Mouse (Mus musculus) left cerebral cortex, adult 8-10 months (tissue): ENCODE measurements around the gene Pkn2. TPM values are rescaled to one million over a fixed set of nuclear protein-coding genes. Genes with fewer than 3 reads are reported as not detected.

Source experiments
- DNase-seq, 2 experiments: peaks; one replicate each; pipeline ENCODE4 v3.0.0; 2022; ENCODE audit warnings: low spot score in 2 of 2
- total RNA-seq, 4 experiments: library from RNA; stranded (reverse); gene quantifications; 2 replicates each; pipeline ENCODE4 v1.2.4; 2022

Gene Pkn2
- total RNA-seq, 4 experiments from 2014 or later: 29.0 to 35.1 (median 32.8) TPM

GRCm38 (mm10) chr3:142834024-142834423, 47.8 kb downstream of the Pkn2 start:
- DNase-seq: no peak

DNA sequence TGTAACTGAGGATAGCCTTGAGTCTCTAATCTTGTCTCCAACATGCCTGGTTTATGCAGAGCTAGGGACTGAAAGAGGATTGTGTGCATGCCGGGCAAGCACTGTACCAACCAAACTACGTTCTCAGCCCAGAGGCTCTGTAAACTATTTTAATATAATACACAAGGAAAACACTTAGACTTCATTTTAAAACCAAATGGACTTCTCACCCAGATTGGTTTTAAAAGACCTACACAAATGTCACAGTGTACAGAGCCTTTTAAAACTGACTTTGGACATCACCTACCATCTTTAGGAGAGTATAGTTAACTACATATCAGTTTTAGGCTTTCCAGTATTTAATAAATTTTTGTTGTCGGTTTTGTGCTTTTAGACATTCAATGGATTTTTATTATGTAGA, 48.9 kb downstream of the Pkn2 start:
- DNase-seq: no peak

DNA sequence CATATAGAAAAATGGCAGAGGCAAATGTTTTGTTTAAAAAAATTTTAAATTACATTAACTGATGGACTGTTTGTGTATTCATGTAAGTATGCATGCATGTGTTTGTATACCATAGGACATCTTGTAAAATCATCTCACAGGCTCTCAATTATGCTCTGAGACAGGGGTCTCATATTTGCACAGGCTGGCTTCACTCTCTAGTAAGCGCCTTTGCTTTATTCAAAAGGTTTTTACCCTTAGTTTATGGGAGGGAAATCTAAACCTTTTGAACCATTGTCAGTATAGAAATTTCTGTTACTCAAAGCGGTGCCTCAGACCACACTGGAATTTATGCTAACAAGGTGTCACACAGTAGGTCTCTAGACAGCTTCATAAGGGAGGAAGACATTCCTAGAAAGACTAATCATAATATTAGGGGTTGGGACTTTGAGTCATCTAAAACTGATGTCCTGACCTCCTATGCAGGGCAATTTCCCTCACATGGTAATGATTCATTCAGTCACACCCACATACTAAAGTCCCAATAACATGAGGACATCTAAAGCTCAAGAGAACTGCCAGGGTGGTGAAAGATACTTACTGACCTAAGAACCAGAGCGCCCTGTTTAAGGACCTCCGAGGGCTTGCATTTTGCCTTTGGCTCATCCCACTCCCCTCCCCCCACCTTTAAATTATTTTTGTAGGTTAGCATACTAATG, 55.2 kb downstream of the Pkn2 start:
- DNase-seq: no peak

DNA sequence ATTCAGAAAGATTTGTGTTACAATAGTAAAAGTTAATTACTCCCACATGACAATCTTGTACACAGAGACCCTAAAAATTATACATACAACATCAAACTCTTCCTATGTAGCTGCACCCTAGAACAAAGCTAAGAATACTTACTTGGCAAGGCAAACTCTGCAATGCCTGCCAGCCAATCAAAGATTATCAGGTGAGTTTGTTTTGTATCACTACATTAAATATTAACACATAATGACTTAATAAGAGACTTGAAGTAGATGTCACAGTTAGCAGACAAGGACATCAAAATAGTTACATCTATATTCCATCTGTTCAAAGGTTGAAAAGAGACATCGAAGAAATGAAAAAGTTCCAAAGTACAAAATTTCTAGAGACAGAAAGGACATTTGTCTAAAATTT, 58.2 kb downstream of the Pkn2 start:
- no peak for DNase-seq

- no peak for DNase-seq
Observed at GRCm38 (mm10) chr3:142817506-142817905, 64.3 kb downstream of the Pkn2 start.

DNA sequence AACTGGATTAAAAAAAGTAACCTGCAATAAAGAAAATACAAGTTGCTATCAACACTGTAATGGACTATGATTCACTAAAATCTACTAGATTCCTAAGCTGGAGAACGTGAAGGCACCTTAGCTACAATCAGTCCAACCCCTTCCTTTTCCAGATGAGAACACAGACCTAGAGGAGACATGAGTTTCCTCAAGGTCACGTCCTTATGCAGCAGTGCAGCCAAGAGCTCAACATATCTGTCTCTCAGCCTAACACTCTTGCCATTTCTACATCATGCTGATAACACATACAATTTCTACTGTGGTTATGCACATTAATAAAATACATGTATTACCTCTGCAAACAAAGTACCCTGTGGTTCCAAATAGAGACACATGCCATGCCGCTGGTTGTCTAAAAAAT, 70.2 kb downstream of the Pkn2 start:
- no peak for DNase-seq

DNA sequence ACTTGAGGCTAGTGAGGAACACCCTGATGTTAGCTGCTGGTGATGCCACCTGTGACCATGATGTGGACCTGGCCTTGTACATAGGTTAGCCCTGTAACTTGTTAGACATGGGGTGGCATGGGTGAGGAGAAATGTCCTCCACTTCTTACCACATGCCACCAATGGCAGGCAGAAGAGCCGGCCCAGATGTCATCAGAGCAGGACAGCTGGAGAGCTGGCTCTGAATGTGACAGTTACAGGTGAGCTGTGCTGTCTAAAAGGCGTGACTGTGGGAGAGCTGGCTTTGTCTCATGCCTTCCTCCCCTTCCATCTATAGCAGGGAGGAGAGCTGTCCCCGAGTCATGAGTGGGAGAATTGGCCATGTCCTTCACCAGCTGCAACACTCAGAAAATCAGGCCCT, 86.2 kb downstream of the Pkn2 start:
- peak in 1 of 2 experiments; percentile 45 for DNase-seq

DNA sequence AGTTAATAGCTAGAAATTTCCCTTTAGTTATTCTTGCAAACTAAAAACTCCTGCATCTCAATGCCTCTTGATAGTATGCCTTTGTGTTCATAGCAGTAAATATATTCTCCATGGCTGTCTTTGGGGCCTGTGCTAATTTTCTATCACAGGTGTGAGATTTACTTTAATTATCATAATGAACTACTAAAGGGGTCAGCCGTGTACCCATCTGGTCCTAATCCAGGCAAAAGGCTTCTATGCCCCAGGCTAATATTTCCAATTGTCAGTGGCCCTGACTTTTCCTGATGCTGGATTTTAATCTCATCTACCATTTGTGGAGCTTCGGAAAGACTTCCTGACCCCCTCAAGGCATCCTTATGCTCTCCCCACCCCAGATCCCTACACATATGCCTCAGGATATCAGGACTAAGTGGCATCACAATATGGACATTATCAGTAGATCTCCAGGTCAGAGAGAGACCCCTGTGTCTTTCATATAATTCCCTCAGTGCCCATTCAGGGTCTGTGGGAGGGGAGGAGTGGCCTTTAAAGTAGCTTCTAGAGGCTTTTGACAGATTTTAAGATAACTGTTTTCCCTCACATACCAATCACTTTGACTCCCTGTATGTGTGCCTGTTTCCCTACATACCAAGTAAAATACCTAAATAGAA, 95.3 kb downstream of the Pkn2 start:
- DNase-seq: no peak

DNA sequence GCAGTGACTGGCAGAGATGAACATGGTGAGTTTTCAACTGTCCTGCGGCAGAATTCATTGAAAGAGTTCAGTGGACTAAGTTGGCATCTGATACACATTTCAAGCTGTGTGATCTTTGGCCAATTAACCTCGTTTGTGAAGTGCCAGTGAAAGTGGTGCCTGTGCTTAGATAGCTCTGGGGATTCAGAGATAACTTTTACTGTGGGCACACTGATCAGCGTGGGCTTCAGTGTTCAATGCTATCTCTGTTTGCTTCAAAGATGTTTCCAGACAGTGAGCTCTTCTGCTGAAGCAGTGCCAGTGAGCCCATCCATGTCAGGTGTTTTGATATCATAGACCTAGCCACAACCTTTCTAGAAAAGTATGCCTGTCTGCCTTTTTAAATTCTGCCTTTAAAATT, 104.6 kb downstream of the Pkn2 start:
- no peak for DNase-seq

DNA sequence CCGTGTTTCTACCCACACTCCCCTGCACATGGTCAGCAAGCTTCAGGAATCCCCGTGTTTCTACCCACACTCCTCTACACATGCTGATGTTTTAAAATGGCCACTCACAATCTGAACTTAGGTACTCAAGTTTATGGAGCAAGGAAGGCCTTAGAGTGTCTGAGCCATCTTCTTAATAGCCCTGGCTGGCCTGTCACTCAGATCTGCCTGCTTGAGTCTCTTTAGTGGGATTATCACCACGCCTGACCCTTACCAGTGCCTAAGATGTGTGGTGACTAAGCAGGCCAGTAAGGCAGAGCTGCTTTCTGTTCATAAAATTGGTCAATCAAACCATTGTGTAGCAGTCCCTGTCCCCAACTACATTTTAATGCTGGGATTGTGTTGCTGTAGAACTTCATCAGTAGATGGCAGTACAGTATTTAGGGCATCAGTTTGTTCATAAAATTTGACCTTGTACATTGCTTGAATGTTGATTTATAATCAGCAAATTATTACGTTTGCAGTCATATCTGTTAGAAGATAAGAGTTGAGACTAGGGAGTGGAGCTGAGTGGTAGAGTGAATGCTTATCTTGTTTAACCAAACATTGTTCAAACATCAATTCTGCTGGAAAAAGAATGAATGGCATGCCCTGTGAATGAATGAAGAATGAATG, 108.1 kb downstream of the Pkn2 start:
- DNase-seq: no peak

DNA sequence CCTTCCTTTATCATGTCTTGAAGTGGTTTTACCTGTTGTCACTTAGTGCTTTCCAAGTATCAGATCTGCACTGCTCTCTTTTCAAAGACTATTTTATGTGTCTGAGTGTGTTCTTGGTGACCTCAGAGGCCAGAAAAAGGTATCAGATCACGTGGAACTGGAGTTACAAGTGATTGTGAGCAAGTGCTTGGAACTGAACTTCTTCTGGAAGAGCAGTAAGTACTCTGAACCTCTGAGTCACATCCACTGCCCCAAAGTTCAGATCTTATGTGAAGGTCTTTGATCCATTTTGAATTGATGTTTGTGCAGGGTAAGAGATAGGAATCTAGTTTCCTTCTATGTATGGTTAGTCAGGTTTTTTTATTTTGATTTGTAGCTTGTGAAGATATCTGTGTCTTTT, 111.3 kb downstream of the Pkn2 start:
- DNase-seq: no peak

GRCm38 (mm10) chr3:142768498-142768897, 113.3 kb downstream of the Pkn2 start:
- no peak for DNase-seq

GRCm38 (mm10) chr3:142765778-142766165, 116.0 kb downstream of the Pkn2 start:
- DNase-seq: no peak

- DNase-seq: peak; percentile 87 to 90
Observed at GRCm38 (mm10) chr3:142764995-142765777, 116.6 kb downstream of the Pkn2 start, which contains the start of gene Gtf2b. Gtf2b (plus strand) TSS chr3:142765045.

- DNase-seq: no peak
Observed at GRCm38 (mm10) chr3:142760356-142760755, 121.4 kb downstream of the Pkn2 start.

DNA sequence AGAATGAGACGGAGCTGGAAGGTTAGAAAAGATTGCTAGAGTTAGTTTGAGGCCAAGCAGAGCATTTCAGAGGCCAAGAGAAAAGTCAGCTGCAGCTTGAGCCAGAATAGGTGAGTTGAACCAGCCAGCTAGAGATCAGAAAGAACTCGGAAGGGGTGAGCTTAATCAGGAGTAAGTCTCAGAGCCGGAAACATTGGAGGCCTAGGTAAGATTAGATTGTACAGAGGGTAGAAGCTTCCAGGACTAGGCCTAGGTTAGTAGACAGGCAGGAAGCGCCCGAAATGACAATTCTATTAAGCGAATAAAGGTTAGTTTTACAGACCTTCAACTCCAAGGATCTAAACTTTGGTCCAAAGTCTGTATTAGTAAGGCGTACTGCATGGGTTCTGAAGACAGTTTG, 123.2 kb downstream of the Pkn2 start:
- no peak for DNase-seq

GRCm38 (mm10) chr3:142757841-142758240, 124.0 kb downstream of the Pkn2 start:
- DNase-seq: no peak

DNA sequence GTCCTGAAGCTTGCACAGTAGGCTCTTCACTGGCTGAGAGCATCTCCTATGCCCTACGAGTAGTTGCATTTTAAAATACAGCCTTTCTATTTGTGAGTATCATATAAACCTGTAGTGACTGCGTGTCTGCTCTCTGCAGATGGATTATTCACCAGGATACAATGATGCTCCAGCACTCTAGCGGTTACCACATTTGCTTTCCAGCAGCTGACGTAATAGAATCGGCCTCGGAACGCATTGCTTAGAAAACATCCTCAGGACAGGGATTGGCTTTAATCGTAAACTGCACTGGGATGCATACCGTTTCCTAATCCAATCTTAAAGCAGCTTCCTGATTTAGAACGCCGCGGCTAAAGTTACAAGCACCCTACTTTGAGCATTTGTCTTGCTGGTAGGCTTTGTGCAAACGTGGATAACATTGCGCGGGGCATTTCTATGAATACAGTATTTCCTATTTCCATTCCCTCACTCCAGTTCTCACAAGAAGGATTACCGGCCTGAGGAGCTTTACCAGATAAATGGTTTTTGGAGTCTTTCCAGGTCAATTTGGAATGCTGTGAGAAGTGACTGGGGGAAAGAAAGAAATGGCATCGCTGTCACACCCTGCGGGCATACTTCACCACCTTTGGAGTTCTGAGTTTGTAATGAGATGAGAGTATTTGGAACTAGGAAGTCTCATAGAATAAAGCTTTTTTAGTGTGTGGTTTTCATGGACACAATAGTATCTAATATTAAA, 126.5 kb downstream of the Pkn2 start:
- DNase-seq: no peak

GRCm38 (mm10) chr3:142749131-142749530, 132.7 kb downstream of the Pkn2 start:
- DNase-seq: no peak

- DNase-seq: no peak
Observed at GRCm38 (mm10) chr3:142747673-142748072, 134.1 kb downstream of the Pkn2 start.

DNA sequence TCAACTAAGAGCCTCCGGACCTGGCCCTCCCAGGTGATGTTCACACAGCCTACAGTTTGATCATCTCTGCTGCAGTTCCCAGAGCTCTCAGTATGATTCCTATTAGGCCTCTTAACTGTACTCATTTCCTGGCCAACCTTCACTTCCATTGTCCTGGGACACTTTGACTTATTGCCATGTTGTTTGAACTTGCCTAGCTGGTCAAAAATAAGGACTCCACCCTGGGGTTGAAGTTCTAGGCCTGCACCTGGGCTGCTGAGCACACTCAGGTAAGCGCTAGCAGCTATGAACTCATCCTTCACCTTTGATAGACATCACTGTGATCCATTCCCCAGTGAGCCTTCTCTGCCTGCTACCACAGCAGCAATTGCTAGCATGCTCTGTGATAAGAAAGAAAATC, 136.7 kb downstream of the Pkn2 start:
- DNase-seq: no peak
